Mouse (Mus musculus): ENCODE data around the gene Mageb4.
"Not testable (repeated sequence)": the region's sequence is repeated elsewhere in the genome, so short reads cannot be mapped to it uniquely, and the experiment has no call there.

Mageb4 gene

GRCm38 (mm10) chrX:86304993-86305392, at the start of gene Mageb4:
Mageb4 (minus strand) TSS chrX:86305093.
- DNase-seq = not testable (repeated sequence)

GRCm38 (mm10) chrX:86284597-86284996, 20.3 kb downstream of the Mageb4 start:
- not testable (repeated sequence) for DNase-seq

DNA sequence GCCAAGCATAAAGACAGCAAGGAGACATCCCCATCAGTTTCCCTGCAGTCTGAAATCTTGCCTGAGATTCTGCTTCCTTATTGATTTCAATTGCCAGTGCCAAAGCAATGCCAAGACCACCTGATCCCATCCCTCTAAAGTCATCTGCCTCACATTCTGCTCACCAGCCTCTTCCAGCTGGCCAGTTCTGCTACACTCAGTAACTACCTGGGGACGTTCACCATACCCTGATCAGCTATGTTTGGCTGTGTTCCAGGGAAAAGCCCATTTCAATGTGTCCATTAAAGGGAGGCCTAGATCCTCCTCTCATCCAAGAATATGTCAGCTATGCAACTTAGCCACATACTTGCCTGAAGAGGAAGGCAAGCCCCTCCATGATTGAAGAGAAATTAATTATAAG, 58.9 kb downstream of the Mageb4 start:
- not testable (repeated sequence) for DNase-seq

GRCm38 (mm10) chrX:86237246-86237645, 67.6 kb downstream of the Mageb4 start:
- no peak for DNase-seq
